Mouse (Mus musculus) retina, postnatal 7 days (tissue): ENCODE measurements at regions not wholly inside any gene's neighbourhood (a gene's known extent, or its start where the extent isn't known, plus 50 kb on each side); places are given as distances from the start of the nearest gene placed in this dataset.

Experiments
- DNase-seq: peaks from one replicate; pipeline ENCODE4 v3.0.0-alpha.2; 2012; ENCODE audit warnings: low read depth, low spot score

DNA sequence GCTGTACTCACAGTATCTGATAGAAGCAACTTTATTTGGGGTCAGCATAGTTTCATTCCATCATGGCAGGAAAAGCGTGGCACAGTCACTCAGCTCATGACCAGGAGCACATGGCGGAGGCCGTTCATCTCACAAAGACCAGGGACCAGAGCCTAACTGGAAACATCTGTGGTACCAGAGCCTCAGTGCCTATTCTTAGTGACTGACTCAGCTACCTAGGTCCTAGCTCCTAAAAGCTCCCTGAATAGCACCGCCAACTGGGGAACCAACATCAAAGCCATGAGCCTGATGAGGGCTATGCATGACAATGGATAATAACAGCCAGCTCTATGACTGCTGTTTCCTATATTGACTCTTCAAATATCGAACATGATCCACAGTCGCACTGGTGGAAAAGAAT lies 198.2 kb downstream of the Gm10260 start:
- no peak for DNase-seq

DNA sequence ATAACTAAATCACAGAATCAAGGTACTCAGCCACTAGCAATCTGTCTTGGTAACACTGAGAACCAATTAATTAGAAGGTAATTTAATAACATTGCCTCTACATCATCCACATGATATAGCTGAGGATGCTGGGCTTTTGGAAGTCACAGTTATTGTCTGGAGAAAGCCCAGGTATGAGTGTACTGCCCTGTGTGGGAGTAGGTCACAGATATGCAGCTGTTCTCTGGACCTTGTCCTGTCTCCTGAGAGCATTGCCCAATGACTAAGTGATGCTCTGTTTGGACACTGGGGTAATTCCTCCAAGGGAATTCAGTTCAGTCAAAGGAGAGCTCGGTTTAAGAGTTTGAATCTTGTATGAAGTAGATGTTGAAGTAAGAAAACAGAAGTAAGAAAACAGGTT lies 199.6 kb downstream of the Gm10260 start:
- no peak for DNase-seq

DNA sequence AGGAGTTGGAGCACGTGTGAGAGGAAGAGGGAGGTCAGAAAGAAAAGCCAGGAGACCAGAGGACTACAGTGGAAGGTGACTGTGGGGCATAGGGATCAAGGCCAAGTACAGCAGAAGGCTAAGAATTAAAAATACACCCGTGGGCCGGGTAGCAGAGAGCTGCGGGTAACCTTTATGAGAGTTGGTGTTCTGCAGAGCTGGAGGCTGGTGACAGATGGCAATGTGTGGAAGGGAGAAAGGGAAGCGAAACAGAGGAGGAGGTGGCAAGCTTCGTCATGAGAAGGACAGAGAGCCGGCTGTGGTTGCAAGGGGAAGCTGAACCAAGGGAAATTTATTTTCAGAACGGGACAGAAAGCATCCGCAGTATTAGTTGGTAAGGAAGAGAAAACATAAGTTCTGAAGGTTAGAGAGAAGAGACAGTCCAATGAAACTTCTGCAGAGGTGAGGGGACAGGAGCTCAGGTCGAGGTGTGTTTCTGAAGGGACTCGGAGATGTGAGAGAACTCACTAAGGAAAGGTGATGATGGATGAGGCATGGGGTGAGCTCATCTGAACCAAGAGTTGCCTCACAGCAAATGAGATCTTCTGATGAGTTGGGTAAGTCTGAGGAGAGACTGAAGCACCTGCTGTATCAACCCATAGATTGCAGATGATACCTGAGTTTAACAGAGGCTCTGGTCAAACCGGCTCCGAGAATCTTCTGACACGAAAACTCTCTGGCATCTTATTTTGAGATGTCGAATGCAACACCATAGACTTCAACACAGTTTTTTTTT lies 200.6 kb downstream of the Gm10260 start:
- no peak for DNase-seq

DNA sequence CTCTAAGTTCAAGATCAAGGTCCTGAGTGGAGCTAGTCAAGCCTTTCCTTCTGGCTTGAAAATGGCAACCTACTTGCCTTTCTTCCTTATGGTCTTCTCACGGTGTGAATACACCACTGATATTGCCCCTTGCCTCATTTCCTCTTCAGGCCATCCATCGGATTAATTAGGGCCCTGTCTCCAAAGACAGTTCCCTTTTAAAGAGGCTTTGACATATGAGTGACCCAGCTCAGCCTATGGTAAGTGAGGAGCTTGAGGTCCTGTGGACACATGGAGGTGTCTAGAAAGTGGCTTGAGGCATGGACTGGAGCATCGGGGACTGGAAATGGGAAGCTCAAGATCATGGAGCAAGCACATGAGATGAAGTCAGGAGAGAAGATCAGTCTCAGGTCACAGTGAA lies 201.5 kb downstream of the Gm10260 start:
- no peak for DNase-seq

DNA sequence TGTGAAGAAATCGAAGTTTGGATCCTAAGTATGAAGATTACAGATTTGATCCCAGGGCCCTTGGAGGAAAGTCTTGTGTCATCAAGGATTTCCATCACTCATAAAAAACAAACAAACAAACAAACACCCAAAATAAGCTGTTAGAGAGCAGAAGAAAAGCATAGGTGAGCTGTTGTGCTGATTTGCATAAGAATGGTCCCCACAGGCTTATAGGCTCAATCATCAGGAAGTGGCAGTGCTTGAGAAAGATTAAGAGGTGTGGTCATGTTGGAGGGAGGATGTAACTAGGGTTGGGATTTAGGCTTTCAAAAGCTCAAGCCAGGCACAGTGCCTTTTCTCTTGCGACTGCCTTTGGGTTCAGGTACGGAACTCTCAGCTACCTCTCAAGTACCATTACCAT lies 205.1 kb downstream of the Gm10260 start:
- DNase-seq: no peak

DNA sequence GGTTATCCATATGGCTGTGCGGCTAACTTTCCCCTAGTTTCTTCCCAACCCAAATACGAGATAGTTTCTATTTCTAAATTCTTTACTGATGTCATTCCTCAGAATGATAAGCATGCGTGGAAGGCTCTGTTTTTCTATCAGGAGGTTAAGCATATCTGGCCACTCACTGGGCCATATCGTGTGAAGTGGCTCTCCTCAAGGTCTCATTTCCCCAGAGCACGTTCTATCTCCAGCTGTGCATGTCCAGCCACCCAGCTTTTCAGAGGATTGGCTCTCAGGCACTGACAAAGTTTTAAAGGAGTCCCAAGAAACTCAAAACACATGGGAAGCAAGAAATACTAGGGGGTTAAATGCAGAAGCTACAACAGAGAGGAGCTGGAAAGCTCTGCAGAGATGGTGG lies 205.8 kb downstream of the Gm10260 start:
- DNase-seq: no peak

DNA sequence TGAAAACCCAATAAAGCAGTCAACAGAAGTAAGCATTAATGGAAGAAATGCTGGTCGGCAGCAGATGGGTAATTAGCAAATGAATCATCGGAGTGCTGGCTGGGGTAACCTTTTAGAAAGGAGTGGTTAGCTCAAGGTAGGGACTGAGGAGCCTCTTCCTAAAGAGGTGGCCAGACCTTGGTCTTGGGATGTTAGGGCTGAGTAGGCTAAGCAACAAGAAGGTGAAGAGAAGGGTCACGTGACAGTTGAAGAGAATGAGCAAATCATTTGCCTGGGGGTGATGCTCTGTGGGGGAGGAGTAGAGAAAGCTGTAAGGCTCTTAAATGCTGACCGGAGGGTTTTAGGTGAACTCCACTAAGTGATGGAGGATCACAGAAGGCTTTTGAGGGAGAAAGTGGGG lies 208.2 kb downstream of the Gm10260 start:
- DNase-seq: no peak

DNA sequence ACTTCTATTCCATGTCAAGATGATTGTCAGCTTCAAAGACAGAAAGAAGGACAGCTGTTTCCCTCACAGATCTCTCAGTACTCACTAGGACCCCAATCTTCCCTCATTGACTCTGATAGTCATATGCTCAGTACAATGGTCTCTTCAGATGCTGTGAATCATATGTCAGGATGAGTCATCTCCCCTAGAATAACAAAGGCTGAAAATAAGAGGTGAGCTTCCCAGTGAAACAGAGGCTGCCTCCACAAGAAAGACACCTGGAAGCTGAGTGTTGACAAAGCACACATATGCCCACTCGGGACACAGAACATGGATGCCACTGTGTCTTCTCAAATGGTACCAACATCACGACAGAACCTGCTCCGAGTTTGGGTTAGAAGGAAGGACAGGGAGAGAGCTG lies 209.6 kb downstream of the Gm10260 start:
- DNase-seq: no peak

DNA sequence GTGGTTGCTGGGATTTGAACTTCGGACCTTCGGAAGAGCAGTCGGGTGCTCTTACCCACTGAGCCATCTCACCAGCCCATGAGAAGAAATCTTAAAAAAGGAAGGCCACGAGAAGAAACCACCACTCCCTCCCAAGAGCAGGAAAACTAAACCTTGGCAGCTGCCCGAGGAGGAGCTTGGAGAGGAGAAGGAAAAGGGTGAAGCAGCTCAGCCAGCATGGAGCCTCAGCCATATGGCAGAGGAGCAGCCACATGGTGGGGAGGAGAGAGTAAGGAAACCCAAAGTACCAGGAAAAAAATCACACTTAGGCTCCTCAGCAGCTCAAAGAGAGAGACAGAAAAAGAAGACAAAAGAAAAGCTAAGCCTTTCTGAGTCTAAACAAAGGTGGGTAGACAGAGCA lies 210.3 kb downstream of the Gm10260 start:
- DNase-seq: no peak

DNA sequence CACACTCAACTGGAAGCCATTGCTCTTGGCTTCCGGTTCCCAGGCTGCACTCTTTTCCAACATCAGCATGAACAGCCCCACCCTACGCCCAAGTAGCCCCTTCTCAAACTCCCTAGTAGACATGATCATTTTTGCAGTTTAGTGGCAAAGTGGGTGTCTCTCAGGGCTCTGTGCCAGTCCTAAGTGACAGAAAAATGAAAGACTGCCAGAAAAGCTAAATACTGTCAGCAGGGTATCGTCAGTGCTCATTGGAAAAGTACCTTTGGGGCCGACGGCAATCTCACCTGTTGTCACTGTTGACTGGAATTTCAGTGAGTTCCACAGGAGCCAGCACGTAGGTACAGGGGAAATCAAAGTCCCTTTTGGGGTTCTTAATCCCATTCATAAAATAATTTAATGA lies 211.0 kb downstream of the Gm10260 start:
- DNase-seq: no peak

DNA sequence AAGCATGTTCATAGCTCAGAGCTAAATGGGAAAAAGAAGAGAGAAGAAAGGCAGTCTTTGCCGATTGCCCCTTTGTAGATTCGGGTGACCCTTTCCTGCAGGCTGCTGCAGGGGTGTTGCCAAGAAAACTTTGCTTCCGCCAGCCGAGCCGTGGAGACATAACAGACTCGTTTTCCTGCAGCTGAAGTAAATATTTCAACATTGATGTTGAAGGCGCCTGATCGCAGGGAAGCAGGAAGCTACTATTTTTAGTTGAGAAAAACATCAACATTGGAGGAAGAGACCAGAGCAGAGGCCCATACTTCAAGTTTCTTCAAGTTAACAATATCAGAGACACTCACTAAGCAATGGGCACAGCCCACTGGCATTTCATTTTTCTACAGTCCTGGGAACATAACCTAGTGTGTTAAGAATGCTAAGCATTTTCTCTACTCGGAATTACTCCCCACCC lies 211.9 kb downstream of the Gm10260 start:
- DNase-seq: no peak

DNA sequence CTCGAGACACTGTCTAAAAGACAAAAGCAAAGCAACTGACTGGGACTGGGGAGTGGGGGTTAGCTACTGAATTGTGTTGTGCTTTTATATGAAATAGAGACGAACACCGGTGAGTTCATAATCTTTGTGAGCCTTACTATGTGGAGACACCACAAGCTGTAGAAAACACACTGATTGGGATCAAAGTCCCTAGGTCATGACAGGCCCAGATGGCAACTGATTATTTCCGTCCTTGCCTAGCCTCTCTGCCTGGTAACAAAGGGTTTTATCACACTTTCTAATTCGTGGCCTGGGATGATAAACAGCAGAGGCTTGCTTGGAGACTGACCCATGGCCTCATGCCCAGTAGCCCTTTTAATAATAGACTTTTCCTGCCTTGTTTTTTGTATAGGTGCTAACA lies 213.5 kb downstream of the Gm10260 start:
- no peak for DNase-seq

DNA sequence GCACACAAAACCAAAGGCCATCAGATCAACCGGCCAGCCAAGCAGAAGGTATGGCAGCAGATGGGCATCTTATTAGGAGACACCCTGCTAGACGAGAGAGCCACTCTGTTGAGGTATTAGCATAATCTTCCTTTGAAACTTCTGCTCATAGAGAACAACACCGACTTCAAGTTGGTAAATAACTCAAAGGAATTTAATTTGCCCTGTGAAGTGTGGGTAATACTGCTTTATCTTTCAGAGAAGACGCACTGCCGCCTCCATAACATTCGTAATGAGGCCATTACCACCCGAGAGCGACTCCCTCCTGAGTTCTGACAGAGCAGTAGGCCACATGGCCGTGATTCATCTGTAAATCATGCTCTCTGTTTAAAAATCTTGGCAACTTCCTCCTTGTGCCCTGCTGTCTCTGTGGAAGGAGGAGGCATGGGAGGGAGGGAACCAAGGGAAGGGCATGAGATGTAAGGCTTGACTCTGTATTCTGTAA lies 214.4 kb downstream of the Gm10260 start:
- no peak for DNase-seq

DNA sequence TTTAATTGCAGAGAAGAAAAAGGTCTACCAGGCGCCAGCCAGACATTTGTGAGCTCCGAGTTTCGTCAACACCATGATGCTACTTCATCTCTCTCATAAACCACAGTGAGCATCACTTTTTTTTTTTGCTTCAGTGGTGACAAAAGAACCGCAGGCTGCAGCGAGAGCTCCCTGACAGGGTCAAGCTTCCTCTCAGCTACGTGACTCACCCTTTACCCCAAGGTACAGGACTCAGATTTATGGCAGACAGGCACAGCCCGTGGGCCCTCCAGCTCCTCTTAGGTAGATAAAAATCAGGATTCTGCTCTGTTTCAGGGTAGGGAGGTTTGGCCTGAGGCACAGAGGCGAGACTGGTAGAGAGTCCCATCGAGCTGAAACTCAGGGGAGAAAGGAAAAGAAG lies 220.7 kb downstream of the Gm10260 start:
- DNase-seq: no peak

DNA sequence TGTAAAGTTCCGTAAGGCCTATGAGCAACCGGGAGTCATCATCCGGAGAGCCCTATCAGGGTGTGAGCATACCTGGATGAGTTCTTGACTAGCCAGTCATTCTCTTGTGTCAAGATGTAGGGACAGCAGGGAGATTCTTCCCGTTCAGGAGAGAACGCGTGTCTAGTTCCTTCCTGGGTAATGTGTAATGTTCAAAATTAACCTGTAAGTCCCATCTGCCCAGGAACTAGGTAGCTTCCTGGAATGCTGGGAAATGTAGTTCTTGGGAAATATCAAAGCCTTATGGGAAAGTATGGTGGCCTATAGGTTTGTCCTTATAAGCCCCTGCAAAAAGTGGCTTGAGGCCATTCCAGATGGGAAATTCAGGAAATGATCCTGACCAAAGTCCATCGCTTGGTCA lies 222.0 kb downstream of the Gm10260 start:
- no peak for DNase-seq

DNA sequence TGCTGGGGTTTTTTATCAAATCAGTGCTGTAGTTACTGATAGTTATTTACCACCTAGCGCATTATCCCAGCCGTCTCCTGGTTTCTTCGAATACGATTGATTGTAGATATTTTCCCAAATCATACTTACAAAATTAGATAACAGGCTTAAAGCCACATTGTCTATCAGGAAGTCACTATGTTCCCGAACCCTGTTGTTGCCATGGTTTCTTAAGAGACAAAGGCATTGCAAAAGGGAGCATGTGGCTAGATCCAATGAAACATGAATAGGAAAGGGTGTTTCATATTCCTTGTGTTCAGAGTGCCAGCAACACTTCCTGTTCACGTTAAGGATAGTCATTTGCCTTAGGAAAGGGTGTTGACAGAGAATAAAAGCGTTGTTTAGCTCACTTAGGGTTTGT lies 222.7 kb downstream of the Gm10260 start:
- DNase-seq: no peak

DNA sequence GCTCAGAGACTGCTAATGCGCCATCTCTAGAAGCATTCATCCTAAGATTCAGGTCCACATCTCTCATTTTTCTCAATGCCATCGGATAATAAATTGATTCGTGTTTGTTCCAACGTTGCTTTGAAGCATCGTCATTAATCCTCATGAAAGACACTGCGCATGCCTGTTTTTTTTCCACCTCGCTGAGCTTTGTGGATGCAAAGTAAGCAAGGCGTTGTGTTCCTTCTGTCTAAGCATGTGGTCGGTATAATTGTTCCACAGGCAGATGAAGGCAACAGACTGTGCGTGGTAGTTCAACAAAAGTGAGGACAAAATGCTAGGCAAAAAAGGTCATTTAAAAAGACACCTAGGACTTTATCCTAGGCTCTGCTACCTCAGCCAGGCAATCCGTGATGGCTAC lies 223.2 kb downstream of the Gm10260 start:
- DNase-seq: no peak

DNA sequence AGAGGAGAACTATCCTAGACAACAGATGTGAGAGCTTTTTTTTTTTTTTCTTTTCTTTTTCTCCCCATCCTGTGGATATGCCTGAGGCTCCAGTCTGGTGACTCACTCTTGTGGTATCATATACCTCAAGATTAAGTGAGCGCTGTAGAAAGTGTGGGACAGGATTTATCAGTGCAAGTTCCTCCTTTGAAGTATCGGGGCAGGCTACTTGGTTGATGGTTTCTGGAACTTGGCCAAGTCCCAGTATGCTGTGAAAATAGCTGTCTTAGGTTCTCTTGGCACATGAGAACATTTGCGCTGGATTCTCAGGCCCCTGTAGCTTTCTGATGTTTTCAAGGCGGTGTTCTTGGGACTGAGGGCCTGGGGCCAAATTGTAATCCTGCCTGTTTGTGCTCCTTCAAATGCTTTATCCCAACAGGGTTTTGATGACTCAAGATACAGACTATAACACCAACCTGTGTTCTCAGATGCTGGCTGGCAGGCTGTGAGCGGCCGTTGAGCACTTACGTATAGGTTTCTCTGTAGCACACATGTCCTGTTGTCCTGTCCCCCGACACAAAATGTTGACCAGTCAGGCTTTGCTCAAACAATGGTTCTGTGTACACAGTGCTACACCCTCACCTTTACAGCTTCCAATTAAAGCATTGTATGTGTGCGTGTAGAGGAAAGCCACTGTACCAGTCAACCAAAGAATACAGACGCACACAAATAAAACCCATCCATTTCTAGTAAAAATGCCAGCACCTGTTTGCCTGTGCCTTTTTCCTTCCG lies 226.4 kb downstream of the Gm10260 start:
- no peak for DNase-seq

DNA sequence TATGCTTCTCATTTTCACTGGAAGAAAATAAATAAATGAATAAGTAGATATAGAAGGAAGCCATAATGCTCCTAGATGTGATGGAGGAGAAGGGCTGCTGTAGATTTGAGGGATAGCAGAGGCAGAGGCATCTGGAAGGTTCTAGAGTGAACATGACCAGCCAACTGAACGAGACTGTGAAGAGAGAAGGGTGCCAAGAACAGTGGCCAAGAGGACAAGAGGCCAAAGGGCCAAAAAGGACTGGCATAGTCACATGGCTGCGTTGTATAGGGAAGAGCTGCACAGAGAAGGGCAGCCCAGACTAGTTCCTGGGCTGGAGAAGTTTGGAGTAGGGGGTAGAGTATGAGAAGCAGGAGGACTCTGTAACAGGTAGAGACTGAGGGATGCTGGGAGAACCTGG lies 229.3 kb downstream of the Gm10260 start:
- DNase-seq: no peak

DNA sequence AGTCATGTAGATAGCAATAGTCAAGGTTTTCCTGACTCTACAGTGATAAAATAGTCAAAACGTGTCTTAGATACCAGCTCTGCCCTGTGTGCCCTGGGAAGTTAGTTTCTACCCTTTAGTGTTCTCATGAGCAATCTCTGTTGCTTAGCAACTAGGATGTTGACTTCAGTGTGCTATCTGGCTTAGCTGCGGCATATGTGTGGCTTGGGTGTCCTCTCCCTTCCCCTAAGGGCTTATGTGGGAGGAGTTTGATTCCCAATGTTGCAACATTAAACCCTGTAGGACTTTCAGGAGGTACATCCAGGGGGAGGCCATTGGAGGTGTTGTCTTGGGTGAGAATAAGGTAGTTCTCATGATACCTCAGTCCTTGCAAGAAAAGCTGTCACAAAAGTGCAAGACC lies 229.9 kb downstream of the Gm10260 start:
- DNase-seq: no peak

DNA sequence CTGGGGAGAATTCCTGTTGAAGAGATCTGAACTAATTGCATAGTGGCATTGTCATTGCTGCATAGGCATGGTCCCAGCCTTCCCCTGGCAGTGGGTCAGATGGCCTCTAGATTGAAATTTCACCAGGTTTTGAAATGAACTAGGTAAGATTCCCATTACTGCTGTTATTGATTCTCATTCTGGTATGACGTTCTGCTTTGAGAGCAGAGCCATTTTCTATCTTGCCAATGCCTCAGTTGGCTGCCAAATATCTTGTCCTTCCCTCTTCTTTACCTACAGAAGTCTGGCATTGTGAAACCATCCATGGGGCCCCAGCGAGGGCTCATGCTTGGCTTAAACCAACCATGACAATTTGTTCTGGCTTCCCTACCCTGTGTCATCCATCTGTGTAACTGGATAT lies 232.5 kb downstream of the Gm10260 start:
- DNase-seq: no peak

DNA sequence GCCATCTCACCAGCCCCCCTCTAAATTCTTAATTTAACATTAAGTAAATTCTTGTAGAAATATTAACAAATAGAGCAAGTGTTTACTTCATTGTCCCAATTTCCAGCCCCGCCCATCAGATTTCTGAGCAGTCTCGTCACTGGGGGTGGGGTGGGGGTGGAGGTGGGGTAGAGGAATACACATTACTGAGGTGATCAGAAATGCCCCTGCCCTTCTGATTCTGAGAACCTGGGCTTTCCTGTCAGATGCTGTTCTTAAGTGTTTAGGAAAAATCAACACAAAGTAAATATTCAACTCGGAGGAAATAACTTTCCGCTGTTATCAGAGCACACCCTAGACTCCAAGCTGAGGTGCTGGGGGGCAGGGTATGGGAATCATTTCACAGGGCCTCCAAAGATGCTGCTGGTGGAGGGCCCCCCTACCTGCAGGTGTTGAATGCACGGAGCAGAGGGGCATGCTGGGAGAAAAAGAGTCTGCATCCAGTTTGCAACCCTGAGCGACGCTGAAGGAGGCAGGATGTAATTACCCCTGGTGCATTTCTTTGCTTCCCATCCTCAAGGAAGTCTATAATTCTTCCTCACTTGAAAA lies 235.5 kb downstream of the Gm10260 start:
- DNase-seq: no peak
